Mouse (Mus musculus) forebrain, embryonic 13.5 days (tissue): ENCODE data around the gene Spata2. TPM values are rescaled to one million over a fixed set of nuclear protein-coding genes. Genes with fewer than 3 reads are reported as not detected.

Source experiments
- ATAC-seq: fragments of 200-750 bp; cut with Nextera tagmentation; 2 replicates; pipeline ENCODE4 v1.8.0; 2017
- H3K27ac ChIP-seq: fragments of 300-500 bp; sonication (generic); 2 replicates; pipeline ENCODE4 v1.5.1; 2015; ENCODE audit warnings: inconsistent platforms, mild to moderate bottlenecking, moderate library complexity
- H3K27me3 ChIP-seq: fragments of 300-500 bp; sonication (generic); 2 replicates; pipeline ENCODE4 v1.6.1; 2015; ENCODE audit warnings: mild to moderate bottlenecking, inconsistent platforms
- H3K36me3 ChIP-seq: fragments of 300-500 bp; sonication (generic); 2 replicates; pipeline ENCODE4 v1.6.1; 2015; ENCODE audit warnings: mild to moderate bottlenecking, inconsistent platforms; ENCODE audit not compliant: poor library complexity, severe bottlenecking
- H3K4me1 ChIP-seq: fragments of 300-500 bp; sonication (generic); 2 replicates; pipeline ENCODE4 v1.6.1; 2015; ENCODE audit warnings: inconsistent platforms
- H3K4me2 ChIP-seq: fragments of 300-500 bp; sonication (generic); 2 replicates; pipeline ENCODE4 v1.6.1; 2015; ENCODE audit warnings: inconsistent platforms, mild to moderate bottlenecking, moderate library complexity
- H3K4me3 ChIP-seq: fragments of 300-500 bp; sonication (generic); 2 replicates; pipeline ENCODE4 v1.5.1; 2015; ENCODE audit warnings: mild to moderate bottlenecking, inconsistent platforms
- H3K9ac ChIP-seq: fragments of 300-500 bp; sonication (generic); 2 replicates; pipeline ENCODE4 v1.6.1; 2015; ENCODE audit warnings: mild to moderate bottlenecking, inconsistent platforms
- H3K9me3 ChIP-seq: fragments of 300-500 bp; sonication (generic); replicated peaks from 2 replicates; pipeline ENCODE4 v1.6.1; 2016; ENCODE audit warnings: inconsistent platforms
- WGBS: fragments of 180-500 bp; shearing (Covaris S2); methylation state at CpG from one replicate; pipeline ENCODE4 v1.1.7; 2015; 5-methylcytosine and 5-hydroxymethylcytosine counted together
- polyA plus RNA-seq: library from polyadenylated mRNA; unstranded; fragments of >200 nt; fragmentation: Nextera tagmentation; extraction: Ambion mirVana; gene quantifications from 2 replicates; pipeline ENCODE4 v1.2.1, GENCODE M21; 2015

Spata2 gene
- polyA plus RNA-seq, 1 experiment from 2014 or later: 21.3 TPM

GRCm38 (mm10) chr2:167532131-167532530, 39.4 kb upstream of the Spata2 start:
- Histone ChIP-seq H3K4me3 (no peak overlapping the region), H3K9ac (no peak overlapping the region), H3K36me3 (no peaks in the 10 kb centered on the region), H3K27me3 (peaks cover 23% of the 10 kb centered on the region), H3K27ac (no peak overlapping the region), H3K4me2 (no peak overlapping the region), H3K9me3 (no peaks in the 10 kb centered on the region), H3K4me1 (peaks cover 2% of the 10 kb centered on the region; the same call in 1 of the 2 replicates)
- no peak for ATAC-seq
- WGBS: 25% methylated on average over 13 of the region's 13 CpGs

- WGBS: 71% methylated on average over 4 of the region's 4 CpGs
- Histone ChIP-seq H3K27ac (no peak overlapping the region), H3K4me3 (no peak overlapping the region), H3K9ac (no peak overlapping the region), H3K36me3 (no peaks in the 10 kb centered on the region), H3K4me2 (no peak overlapping the region), H3K9me3 (no peaks in the 10 kb centered on the region), H3K27me3 (peaks cover 9% of the 10 kb centered on the region), H3K4me1 (no peaks in the 10 kb centered on the region)
- no peak for ATAC-seq
Measured at GRCm38 (mm10) chr2:167530536-167530935, 37.8 kb upstream of the Spata2 start.

DNA sequence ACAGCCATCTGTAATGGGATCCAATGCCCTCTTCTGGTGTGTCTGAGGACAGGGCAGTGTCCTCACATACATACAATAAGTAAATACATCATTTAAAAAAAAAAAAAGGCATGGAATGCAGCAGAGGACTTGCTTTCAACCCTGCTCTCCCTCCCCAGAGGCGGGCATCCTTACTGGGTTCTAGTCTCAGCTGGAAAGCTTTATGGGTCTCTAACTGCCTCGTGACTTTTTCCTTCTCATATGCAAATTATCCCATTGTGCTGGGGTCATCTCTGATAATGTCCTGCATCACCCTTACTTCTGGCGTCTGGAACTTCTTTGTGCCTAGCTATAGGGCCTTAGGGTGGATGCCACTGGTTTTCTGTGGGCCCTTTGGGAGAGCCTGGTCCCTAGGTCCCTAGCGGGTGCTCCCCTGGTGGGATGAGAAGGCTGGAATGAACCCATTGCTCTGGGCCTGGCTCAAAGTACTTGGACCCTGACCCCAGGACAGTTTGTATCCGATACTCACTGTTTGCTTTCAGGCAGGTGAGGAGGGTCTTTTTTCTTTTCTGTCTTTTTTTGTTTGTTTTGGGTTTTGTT, 37.3 kb upstream of the Spata2 start:
- ATAC-seq: no peak
- no peak overlapping the region for H3K4me2 ChIP-seq
- no peaks in the 10 kb centered on the region for H3K36me3 ChIP-seq
- peaks cover 6% of the 10 kb centered on the region for H3K27me3 ChIP-seq
- WGBS: 28% methylated on average over 5 of the region's 5 CpGs
- no peaks in the 10 kb centered on the region for H3K9me3 ChIP-seq
- H3K4me3 ChIP-seq: no peak overlapping the region
- no peak overlapping the region for H3K9ac ChIP-seq
- no peak overlapping the region for H3K27ac ChIP-seq
- H3K4me1 ChIP-seq: no peaks in the 10 kb centered on the region

DNA sequence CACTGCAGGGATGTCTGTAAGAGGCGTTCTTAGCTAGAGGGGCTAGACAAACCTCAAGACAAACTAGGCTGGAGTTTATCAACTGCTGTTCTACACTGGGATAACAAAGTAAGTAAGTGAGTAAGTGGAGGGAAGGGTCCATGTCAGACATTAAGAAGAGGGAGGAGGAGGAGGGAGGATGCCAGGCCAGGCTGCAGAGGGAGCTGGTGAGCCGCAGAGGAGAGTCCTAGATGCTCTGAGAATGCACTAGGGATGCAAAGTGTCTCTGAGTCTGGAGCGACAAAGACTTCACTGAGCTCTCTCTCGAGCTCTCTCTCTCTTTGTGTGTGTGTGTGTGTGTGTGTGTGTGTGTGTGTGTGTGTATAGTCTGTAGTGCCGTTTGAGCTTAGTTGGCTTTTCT, 35.6 kb upstream of the Spata2 start:
- H3K36me3 ChIP-seq: no peaks in the 10 kb centered on the region

GRCm38 (mm10) chr2:167519606-167520252, 27.0 kb upstream of the Spata2 start:
- 83% methylated on average over 5 of the region's 5 CpGs for WGBS
- Histone ChIP-seq H3K4me3 (no peak overlapping the region), H3K27me3 (no peaks in the 10 kb centered on the region), H3K27ac (no peak overlapping the region), H3K4me2 (no peak overlapping the region), H3K9ac (no peak overlapping the region), H3K9me3 (no peaks in the 10 kb centered on the region), H3K36me3 (peaks cover 52% of the 10 kb centered on the region), H3K4me1 (no peaks in the 10 kb centered on the region)
- ATAC-seq: no peak

More for the DNA sequence above, 35.6 kb upstream of the Spata2 start:
- Histone ChIP-seq H3K27ac (no peak overlapping the region), H3K4me2 (no peak overlapping the region), H3K4me1 (no peaks in the 10 kb centered on the region), H3K4me3 (no peak overlapping the region), H3K9me3 (no peaks in the 10 kb centered on the region), H3K9ac (no peak overlapping the region), H3K27me3 (no peaks in the 10 kb centered on the region)
- WGBS: 1% methylated on average over 5 of the region's 5 CpGs
- no peak for ATAC-seq

DNA sequence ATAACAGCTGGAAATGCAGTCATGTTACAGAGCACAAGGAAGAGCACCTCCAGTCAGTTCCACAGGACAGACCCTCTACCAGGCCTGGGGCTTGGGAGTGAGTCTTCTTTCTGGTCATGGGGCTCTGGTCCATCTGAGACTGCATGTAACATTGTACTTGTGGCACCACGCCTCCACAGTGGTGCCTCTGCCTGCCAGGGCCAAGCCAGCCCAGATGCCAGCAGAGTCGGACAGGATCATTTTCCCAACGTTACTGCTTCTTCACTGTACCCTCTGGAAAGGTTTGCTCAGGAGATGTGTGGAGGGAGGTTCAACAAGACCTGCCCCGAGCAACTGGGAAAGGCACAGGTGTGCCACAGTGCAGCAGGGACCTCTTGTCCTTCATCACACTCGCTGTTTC, 23.0 kb upstream of the Spata2 start:
- H3K36me3 ChIP-seq: peaks cover 92% of the 10 kb centered on the region
- no peaks in the 10 kb centered on the region for H3K9me3 ChIP-seq
- no peak overlapping the region for H3K9ac ChIP-seq
- no peaks in the 10 kb centered on the region for H3K4me1 ChIP-seq
- H3K4me2 ChIP-seq: no peak overlapping the region
- WGBS: 91% methylated on average over 5 of the region's 5 CpGs
- no peak overlapping the region for H3K4me3 ChIP-seq
- no peaks in the 10 kb centered on the region for H3K27me3 ChIP-seq
- H3K27ac ChIP-seq: no peak overlapping the region
- ATAC-seq: no peak

GRCm38 (mm10) chr2:167514641-167515040, 22.0 kb upstream of the Spata2 start:
- H3K9ac ChIP-seq: no peak overlapping the region
- H3K4me3 ChIP-seq: no peak overlapping the region
- H3K36me3 ChIP-seq: peaks cover 96% of the 10 kb centered on the region
- H3K27ac ChIP-seq: no peak overlapping the region
- 97% methylated on average over 4 of the region's 4 CpGs for WGBS
- no peaks in the 10 kb centered on the region for H3K4me1 ChIP-seq
- no peaks in the 10 kb centered on the region for H3K9me3 ChIP-seq
- H3K27me3 ChIP-seq: no peaks in the 10 kb centered on the region
- no peak overlapping the region for H3K4me2 ChIP-seq
- ATAC-seq: no peak

GRCm38 (mm10) chr2:167512970-167513369, 20.3 kb upstream of the Spata2 start:
- no peak for ATAC-seq
- 95% methylated on average over 5 of the region's 5 CpGs for WGBS
- no peaks in the 10 kb centered on the region for H3K27me3 ChIP-seq

DNA sequence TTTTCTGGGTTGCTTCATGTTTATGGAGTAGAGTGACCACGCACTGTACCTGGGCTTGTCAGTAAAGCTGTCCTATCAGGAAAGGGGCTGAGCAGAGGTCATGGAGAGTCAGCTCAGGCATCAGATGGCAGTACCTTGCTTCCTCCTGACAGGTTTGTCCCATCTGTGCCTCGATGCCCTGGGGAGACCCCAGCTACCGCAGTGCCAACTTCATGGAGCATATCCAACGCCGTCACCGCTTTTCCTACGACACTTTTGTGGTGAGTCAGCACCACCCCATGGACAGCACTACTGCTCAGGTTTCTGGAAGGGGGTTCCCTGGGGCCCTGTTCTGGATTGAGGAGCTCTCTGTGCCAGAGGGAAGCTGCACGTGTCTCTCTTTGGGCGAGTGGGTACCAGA, 19.7 kb upstream of the Spata2 start:
- Histone ChIP-seq H3K36me3 (peaks cover 99% of the 10 kb centered on the region), H3K9me3 (no peaks in the 10 kb centered on the region), H3K27me3 (no peaks in the 10 kb centered on the region), H3K4me3 (no peak overlapping the region), H3K4me1 (no peaks in the 10 kb centered on the region), H3K27ac (no peak overlapping the region), H3K9ac (no peak overlapping the region), H3K4me2 (no peak overlapping the region)
- no peak for ATAC-seq
- WGBS: 94% methylated on average over 9 of the region's 9 CpGs

More at GRCm38 (mm10) chr2:167512970-167513369, 20.3 kb upstream of the Spata2 start:
- Histone ChIP-seq H3K9me3 (no peaks in the 10 kb centered on the region), H3K4me3 (no peak overlapping the region), H3K4me1 (no peaks in the 10 kb centered on the region), H3K27ac (no peak overlapping the region), H3K4me2 (no peak overlapping the region), H3K9ac (no peak overlapping the region), H3K36me3 (peaks cover 99% of the 10 kb centered on the region)

DNA sequence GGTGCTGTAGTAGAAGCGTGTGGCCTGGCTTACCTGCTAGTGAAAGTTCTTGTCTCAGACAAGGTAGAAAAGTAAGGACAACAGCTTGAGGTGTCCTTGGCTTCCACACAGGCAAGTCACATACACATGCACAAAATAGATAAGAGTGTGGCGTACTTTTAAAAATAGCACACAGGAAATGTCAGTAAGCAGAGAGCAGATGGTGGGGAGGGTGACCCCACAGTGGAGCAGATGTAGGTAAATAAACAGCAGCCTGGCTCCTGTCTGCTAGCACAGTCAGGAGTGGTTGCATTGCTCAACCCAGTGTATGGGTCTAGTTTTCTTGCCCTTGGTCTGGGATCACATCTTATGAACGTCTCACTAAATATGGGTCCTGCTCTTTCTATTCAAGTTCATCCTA, 17.8 kb upstream of the Spata2 start:
- Histone ChIP-seq H3K27me3 (no peaks in the 10 kb centered on the region), H3K36me3 (peaks cover 91% of the 10 kb centered on the region), H3K27ac (no peak overlapping the region), H3K4me2 (no peak overlapping the region), H3K9me3 (no peaks in the 10 kb centered on the region), H3K9ac (no peak overlapping the region), H3K4me1 (peaks cover 17% of the 10 kb centered on the region), H3K4me3 (no peak overlapping the region)
- no peak for ATAC-seq
- 95% methylated on average over 3 of the region's 3 CpGs for WGBS

- H3K4me1 ChIP-seq: peaks cover 32% of the 10 kb centered on the region
- H3K4me2 ChIP-seq: no peak overlapping the region
- no peak overlapping the region for H3K9ac ChIP-seq
- no peak for ATAC-seq
- peaks cover 74% of the 10 kb centered on the region for H3K36me3 ChIP-seq
- 96% methylated on average over 4 of the region's 4 CpGs for WGBS
- no peak overlapping the region for H3K4me3 ChIP-seq
- H3K9me3 ChIP-seq: no peaks in the 10 kb centered on the region
- no peak overlapping the region for H3K27ac ChIP-seq
- H3K27me3 ChIP-seq: no peaks in the 10 kb centered on the region
Measured at GRCm38 (mm10) chr2:167508569-167508968, 15.9 kb upstream of the Spata2 start.

GRCm38 (mm10) chr2:167507719-167508385, 15.2 kb upstream of the Spata2 start:
- Histone ChIP-seq H3K9ac (no peak overlapping the region), H3K9me3 (no peaks in the 10 kb centered on the region), H3K27ac (no peak overlapping the region), H3K4me2 (no peak overlapping the region), H3K4me3 (no peak overlapping the region), H3K4me1 (peaks cover 32% of the 10 kb centered on the region), H3K27me3 (no peaks in the 10 kb centered on the region), H3K36me3 (peaks cover 67% of the 10 kb centered on the region)
- no peak for ATAC-seq
- 98% methylated on average over 3 of the region's 3 CpGs for WGBS
